Mouse (Mus musculus): ENCODE results near the gene Tub.

Tub gene

DNA sequence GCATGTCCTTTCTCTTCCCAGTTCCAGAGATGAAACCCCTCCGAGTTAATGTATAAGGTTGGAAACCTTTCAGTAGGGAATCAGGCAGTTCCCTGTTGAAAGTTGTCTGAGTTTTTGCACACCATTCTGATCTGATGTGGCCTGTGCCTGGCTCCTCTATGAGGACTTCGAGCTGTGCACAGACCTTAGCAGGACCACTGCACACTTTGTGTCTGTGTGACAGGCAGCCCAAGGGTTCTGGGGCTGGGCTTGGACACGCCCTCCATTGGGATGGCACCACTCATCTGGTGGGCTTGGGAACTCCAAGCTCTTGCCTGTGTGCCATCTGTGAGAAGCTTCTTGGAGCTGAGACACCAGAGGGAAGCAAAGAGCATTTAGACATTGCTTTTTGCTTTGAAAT is 81.2 kb downstream of the Tub start:
- DNase-seq (ENCODE audit: low spot score) = no peak

DNA sequence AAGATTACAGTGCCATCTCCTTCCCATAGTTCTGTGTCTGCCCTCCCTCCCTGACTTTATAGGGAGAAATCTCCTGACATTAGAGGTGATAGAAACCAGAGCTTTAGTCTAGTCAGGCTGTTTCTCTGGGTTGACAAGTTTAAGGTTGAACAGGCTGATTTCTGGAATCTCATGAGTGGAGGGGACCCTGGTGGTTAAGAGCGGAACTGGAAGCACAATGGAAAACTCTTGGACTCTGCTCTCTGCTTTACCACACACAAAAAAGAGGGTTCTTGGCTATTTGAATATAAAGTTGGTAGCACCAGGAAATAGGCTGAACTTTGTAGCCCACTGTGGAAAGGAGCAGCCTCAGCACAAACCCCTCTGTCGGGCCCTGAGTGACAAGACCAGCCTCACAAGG is 81.9 kb downstream of the Tub start:
- DNase-seq (ENCODE audit: low spot score) = no peak

DNA sequence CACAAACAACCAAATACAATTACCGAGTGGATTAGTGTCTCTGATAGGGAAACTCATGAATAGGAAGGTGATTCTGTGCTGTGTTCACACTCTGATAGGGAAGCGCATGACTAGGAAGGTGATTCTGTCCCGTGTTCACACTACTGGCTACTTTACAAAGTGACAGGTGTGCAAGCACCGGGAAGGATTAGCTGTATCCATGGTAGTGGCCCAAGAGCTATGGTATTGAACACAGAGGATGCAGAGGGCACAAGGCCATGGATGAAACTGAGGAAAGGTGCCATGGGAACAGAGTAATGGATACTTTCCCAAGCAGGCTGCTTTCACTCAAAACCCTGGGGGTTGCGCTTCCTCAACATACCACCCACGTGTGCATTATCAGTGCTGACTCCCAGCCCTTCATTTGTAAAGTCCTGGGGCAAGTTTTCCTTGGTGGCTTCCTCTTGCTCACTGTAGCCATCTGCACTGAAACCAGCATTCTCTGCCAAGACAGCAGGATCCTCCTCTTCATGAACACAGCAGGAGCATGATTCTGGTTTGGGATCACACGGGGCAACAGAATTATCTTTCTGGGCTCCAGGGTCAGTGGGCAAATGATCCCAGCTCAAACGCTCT is 88.1 kb downstream of the Tub start:
- DNase-seq (ENCODE audit: low spot score) = no peak

DNA sequence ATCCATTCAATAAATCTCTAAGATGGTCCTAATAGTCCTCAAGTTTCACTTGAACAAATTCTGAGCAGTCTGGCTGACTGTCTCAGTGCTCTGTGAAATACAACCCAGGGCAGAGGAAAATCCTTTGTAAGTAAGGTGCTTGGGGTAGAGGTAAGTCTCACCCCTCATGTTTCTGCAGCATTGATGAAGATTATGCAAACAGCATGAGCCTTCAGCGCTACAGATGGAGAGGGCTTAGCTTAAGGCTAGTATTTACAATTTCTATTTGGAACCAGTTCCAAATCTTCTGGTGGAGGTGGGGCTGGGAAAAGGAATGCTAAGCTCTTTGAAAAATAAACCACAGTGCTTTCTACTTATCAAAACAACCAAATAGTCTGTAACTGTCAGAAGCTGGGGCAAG is 88.8 kb downstream of the Tub start:
- no peak for DNase-seq (ENCODE audit: low spot score)

DNA sequence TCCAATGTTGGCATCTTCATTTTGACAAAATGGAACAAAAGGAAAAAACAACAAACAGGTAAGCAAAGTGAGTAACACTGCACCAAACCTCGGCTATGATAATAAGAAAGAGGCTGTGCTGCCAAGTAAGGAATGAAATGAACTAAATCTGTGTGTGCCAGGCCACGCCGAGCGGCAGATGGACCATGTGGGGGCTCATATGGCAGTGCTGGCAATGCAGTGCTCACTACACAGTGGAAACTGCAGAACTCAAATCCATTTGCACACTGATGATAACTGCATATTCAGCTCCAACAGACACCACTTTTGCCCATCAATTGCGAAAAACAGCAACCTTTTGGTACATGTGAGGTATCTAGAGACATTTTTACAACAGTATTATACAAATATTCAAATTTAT is 89.3 kb downstream of the Tub start:
- no peak for DNase-seq (ENCODE audit: low spot score)

DNA sequence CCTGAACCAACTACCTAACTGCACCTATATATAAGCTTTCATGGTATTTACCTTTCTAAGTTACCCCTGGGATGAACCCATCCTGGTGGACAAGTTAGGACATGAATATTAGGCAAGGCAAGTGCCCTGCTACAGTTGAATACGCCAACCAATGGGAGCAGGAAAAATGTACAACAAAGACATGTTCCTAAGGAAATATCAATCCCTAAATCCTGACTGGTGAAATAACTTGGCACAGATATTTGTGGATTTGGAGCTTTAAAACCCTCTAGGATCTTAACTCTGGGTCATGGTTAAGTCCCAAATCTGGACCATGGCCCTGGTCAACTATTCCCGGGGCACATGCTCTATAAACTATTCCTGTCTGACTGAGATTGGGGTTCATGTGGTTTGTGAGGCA is 95.7 kb downstream of the Tub start:
- no peak for DNase-seq (ENCODE audit: low spot score)

DNA sequence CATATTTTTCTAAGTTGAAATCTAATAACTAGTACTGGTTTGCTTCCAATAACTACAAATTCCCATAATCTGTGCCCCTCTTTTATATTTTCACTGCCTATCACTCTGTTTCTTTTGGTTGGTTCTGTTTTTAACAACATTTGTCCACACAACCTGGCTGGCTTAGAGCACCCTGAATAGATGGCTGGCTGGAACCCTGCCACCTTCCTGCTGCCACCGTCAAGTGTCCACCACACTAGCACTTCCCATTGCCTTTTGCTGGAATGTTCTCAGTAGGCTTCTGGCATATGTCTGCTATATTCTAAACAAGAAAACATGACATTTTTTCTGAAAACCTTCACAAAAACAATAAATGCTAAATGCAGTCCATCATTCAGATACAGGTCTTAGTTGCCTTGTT is 100.7 kb downstream of the Tub start:
- DNase-seq (ENCODE audit: low spot score) = no peak

DNA sequence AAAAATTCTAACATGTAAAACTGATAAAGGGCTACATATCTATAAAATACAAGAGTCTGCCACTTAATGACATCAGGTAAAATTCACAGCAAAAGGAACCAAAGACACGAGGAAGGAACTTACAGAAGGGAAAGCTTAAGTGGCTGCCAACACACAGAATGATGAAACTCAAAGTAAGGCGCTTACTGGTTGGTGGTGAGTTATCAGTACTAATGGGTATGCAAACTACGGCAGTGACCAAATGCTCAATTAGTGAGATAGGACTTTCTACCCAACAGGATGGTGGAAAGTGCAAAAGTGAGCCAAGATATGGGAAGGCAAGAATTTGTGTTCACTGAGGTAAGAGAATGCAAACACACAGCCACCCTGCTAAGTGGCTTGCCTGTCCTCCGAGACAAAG is 109.4 kb downstream of the Tub start:
- no peak for DNase-seq (ENCODE audit: low spot score)

DNA sequence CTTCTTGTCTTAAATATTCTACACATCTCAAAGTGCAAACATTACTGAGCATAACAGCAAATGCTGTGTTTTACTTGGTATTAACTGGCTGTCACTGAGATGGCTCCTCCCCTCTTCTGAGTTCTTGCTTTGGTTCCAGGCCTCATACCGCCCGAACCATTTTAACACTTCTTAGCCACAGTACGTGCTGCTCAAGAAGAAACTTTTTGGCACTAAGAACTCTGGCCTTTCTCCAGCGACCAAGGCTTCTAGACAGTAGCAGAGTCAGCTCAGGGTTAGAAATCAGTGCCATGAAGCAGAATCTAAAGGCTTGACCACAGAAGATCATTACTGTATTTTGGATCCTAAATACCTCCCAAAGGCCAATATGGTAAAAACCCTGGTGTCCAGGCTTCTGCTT is 119.5 kb downstream of the Tub start:
- no peak for DNase-seq (ENCODE audit: low spot score)

DNA sequence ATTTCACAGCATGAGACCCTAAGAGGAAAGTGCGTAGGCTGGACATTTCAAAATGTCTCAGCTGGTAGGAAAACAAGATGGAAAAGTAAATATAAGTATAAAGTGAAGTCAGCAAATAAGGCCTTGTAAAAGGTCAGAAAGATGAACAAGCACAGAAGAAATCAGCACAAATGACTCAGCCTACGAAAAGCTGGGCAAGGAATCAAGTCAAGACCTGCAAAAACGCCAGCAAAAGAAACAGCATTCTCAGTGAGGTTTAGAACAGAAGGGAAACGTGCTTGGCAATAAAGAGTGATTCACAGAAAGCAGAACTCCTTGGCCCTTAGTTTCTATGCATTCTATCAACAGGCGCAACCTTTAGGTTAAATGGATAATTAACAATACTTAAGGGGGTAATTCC is 122.2 kb downstream of the Tub start:
- no peak for DNase-seq (ENCODE audit: low spot score)

DNA sequence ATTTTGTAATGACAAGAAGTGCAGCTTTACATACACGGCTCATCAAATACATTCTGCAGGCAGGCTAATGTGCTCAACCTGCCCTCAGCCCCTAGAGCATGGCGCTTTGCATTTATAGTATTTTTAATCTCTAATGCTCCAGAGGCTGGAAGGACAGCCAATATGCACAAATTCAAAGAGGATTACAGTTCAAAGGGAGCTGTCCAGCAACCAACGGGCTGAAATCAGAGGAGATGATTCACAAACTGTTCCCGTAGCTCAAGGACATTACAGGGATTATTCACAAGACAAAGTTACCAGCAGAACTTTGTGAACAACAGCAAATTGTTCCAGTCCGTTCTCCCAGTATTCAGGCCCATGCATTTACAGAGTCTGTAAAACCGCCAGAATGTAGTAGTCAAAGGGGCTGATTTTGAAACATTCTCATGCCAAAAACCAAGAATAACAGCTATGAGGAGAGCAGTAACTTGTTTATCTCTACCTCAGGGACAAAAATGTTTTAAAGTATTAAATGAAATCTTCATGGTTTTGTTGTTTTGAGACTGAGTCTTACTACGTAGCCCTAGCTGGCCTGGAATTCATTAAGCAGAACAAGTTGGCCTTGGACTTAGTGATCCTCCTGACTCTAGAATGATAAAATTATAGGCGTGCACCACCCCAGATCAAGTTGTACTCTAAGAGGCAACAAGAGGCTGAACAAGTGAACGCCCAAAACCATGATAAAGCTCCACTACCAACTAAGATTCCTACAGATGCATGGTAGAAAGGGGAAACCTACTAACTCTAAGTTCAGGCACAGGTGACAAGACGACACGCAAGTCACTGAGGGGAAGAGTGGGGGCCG is 132.4 kb downstream of the Tub start:
- no peak for DNase-seq (ENCODE audit: low spot score)

DNA sequence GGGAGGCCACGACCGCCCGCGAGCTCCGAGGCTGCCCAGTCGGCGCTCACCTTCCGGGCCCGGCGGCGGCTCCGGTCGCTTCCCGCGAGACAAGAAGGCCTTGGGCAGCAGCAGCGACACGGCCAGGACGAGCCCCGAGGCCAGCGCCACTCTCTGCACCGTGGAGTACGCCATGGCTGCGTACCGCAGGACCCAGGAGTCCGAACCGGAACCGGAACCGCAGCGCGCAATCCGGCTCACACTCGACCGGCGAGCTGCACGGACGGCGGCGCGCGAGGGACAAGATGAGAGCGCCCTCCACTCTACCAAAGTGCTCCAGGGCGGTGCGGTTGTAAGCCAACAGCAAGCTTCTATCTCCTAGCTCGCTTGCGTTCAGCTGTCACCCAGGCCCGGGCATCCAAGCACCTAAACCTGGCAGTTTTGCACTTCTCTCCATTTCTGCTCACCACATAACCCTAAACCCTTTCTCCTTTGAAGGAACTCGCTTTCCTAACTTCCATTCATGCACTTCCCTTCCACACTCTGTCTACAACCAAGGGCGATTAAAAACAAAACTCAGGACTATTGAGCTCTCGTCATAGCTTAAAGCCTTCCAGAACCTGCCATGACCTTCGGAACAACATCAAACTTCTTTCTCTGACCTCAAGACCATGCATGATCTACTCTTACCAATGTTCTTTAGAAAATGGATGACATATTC is 133.1 kb downstream of the Tub start, which contains the start of gene Ric3:
Gene Ric3, minus strand, starts transcription at position 219 of the 700 bp plus-strand sequence.
- DNase-seq (ENCODE audit: low spot score) = no peak

DNA sequence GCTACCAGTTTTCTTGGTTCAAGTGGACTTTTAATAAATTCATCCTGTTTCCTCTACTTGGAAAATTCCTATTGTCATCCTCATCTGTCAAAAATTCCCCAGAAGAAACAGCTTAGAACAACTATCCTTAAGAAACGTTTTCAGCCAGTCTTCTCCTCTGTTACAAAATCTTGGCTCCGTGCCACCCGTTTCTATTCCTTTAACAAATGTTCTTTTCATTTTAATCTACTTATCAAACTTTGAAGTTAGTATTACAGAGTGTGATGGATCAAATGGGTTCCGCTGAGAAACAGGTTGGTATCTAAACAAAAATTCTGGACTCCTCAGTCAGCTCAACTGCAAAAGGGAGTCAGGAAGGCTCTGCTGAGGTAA is 133.7 kb downstream of the Tub start:
- DNase-seq (ENCODE audit: low spot score) = no peak
